Mouse (Mus musculus) forebrain, embryonic 10.5 days (tissue): ENCODE results near the gene Gab2. TPM values are rescaled to one million over a fixed set of nuclear protein-coding genes. Genes with fewer than 3 reads are reported as not detected.

Source experiments
- polyA plus RNA-seq: library from polyadenylated mRNA; unstranded; fragments of >200 nt; fragmentation: Nextera tagmentation; extraction: Ambion mirVana; gene quantifications from 2 replicates; pipeline ENCODE4 v1.2.1, GENCODE M21; 2016

Gene Gab2
- polyA plus RNA-seq, 1 experiment from 2014 or later, result 5.2 TPM

Other genes with a start within 250 kb of the Gab2 start
- gene Nars2, start 130.1 kb upstream of the Gab2 start, polyA plus RNA-seq, result 28.0 and 30.0 TPM in 2 replicates